Mouse (Mus musculus): ENCODE data around the gene Jazf1. TPM values are rescaled to one million over a fixed set of nuclear protein-coding genes. Genes with fewer than 3 reads are reported as not detected.

Jazf1 gene
- total and polyA plus RNA-seq, 3 experiments: not detected

- no peak for TF ChIP-seq RCOR1 (IDR thresholded peaks at IDR 0.05; ENCODE audit: low read depth, low read length)
- TF ChIP-seq MXI1 (IDR thresholded peaks at IDR 0.05; ENCODE audit: low read depth, low read length): no peak
- no peak for TF ChIP-seq POLR2AphosphoS2 (IDR thresholded peaks at IDR 0.05; ENCODE audit: low read length)
- no peak for TF ChIP-seq USF2 (IDR thresholded peaks at IDR 0.05; ENCODE audit: borderline replicate concordance in 1 of 2, insufficient read depth in 1 of 2, low read depth in 1 of 2, low read length in 2 of 2)
- DNase-seq (ENCODE audit: low read depth, low spot score): no peak
- Histone ChIP-seq H3K9ac (ENCODE audit: control insufficient read depth, low read depth, low read length, poor library complexity, severe bottlenecking) (no peak overlapping the region), H3K79me2 (ENCODE audit: control insufficient read depth, insufficient read depth, low read length, poor library complexity) (no peaks in the 10 kb centered on the region), H3K27me3 (ENCODE audit: control insufficient read depth in 1 of 2, insufficient read depth in 2 of 2, low read length in 2 of 2) (no peaks in the 10 kb centered on the region), H3K4me3 (ENCODE audit: control insufficient read depth in 1 of 2, insufficient read depth in 1 of 2, low read depth in 2 of 2, low read length in 2 of 2) (no peak overlapping the region), H3K9me3 (replicated peaks; ENCODE audit: insufficient read depth, low read length) (no peaks in the 10 kb centered on the region), H3K36me3 (ENCODE audit: control insufficient read depth in 1 of 2, insufficient read depth in 2 of 2, low read length in 2 of 2) (no peaks in the 10 kb centered on the region), H3K4me1 (ENCODE audit: control insufficient read depth in 1 of 2, insufficient read depth in 2 of 2, low read length in 2 of 2) (no peaks in the 10 kb centered on the region), H3K27ac (ENCODE audit: control insufficient read depth, low read depth, low read length) (no peak overlapping the region)
These were observed 271.7 kb downstream of the Jazf1 start for GRCm38 (mm10) chr6:52796691-52797090.

GRCm38 (mm10) chr6:52796035-52796598, 272.3 kb downstream of the Jazf1 start:
- Histone ChIP-seq H3K79me2 (ENCODE audit: control insufficient read depth, insufficient read depth, low read length, poor library complexity) (no peaks in the 10 kb centered on the region), H3K4me3 (ENCODE audit: control insufficient read depth in 1 of 2, insufficient read depth in 1 of 2, low read depth in 2 of 2, low read length in 2 of 2) (no peak overlapping the region), H3K27ac (ENCODE audit: control insufficient read depth, low read depth, low read length) (no peak overlapping the region), H3K36me3 (ENCODE audit: control insufficient read depth in 1 of 2, insufficient read depth in 2 of 2, low read length in 2 of 2) (no peaks in the 10 kb centered on the region), H3K27me3 (ENCODE audit: control insufficient read depth in 1 of 2, insufficient read depth in 2 of 2, low read length in 2 of 2) (no peaks in the 10 kb centered on the region), H3K9ac (ENCODE audit: control insufficient read depth, low read depth, low read length, poor library complexity, severe bottlenecking) (no peak overlapping the region), H3K9me3 (replicated peaks; ENCODE audit: insufficient read depth, low read length) (no peaks in the 10 kb centered on the region), H3K4me1 (ENCODE audit: control insufficient read depth in 1 of 2, insufficient read depth in 2 of 2, low read length in 2 of 2) (no peaks in the 10 kb centered on the region)
- no peak for DNase-seq (ENCODE audit: low read depth, low spot score)
- no peak for TF ChIP-seq MAZ (IDR thresholded peaks at IDR 0.05; ENCODE audit: low read depth, low read length)
- TF ChIP-seq ELF1 (IDR thresholded peaks at IDR 0.05; ENCODE audit: low read depth, low read length): no peak
- TF ChIP-seq HCFC1 (IDR thresholded peaks at IDR 0.05; ENCODE audit: low read depth, low read length): no peak
- no peak for TF ChIP-seq GATA1 (IDR thresholded peaks at IDR 0.05; ENCODE audit: low read depth, low read length)
- no peak for TF ChIP-seq USF1 (IDR thresholded peaks at IDR 0.05; ENCODE audit: low read depth, low read length)
- no peak for TF ChIP-seq ZNF384 (IDR thresholded peaks at IDR 0.05; ENCODE audit: low read depth, low read length)
- no peak for TF ChIP-seq MAX (IDR thresholded peaks at IDR 0.05; ENCODE audit: low read length)
- TF ChIP-seq KAT2A (conservative IDR thresholded peaks at IDR 0.05; ENCODE audit: low read depth, low read length): no peak
- no peak for TF ChIP-seq ZKSCAN1 (IDR thresholded peaks at IDR 0.05; ENCODE audit: low read depth, low read length)

- H3K36me3 ChIP-seq (ENCODE audit: control insufficient read depth in 1 of 2, insufficient read depth in 2 of 2, low read length in 2 of 2): no peaks in the 10 kb centered on the region
- no peak overlapping the region for H3K4me3 ChIP-seq (ENCODE audit: control insufficient read depth in 1 of 2, insufficient read depth in 1 of 2, low read depth in 2 of 2, low read length in 2 of 2)
- H3K4me1 ChIP-seq (ENCODE audit: control insufficient read depth in 1 of 2, insufficient read depth in 2 of 2, low read length in 2 of 2): no peaks in the 10 kb centered on the region
- H3K79me2 ChIP-seq (ENCODE audit: control insufficient read depth, insufficient read depth, low read length, poor library complexity): no peaks in the 10 kb centered on the region
- H3K9me3 ChIP-seq (replicated peaks; ENCODE audit: insufficient read depth, low read length): no peaks in the 10 kb centered on the region
- DNase-seq (ENCODE audit: low read depth, low spot score): no peak
- TF ChIP-seq MEF2A (IDR thresholded peaks at IDR 0.05; ENCODE audit: extremely low read depth, insufficient replicate concordance, low read depth, low read length, poor library complexity, severe bottlenecking): no peak
- no peak for TF ChIP-seq TBP (IDR thresholded peaks at IDR 0.05; ENCODE audit: low read depth, low read length)
- no peak for TF ChIP-seq MAZ (IDR thresholded peaks at IDR 0.05; ENCODE audit: low read depth, low read length)
- TF ChIP-seq E2F4 (IDR thresholded peaks at IDR 0.05; ENCODE audit: borderline replicate concordance, low read depth, low read length): no peak
- no peak for TF ChIP-seq MYB (IDR thresholded peaks at IDR 0.05; ENCODE audit: low read depth, low read length)
- no peak for TF ChIP-seq ZNF384 (IDR thresholded peaks at IDR 0.05; ENCODE audit: low read depth, low read length)
- TF ChIP-seq MXI1 (IDR thresholded peaks at IDR 0.05; ENCODE audit: low read depth, low read length): no peak
- TF ChIP-seq MYC (IDR thresholded peaks at IDR 0.05; ENCODE audit: low read depth, low read length): no peak
- no peak for TF ChIP-seq RAD21 (IDR thresholded peaks at IDR 0.05; ENCODE audit: low read depth, low read length)
- no peak for TF ChIP-seq GABPA (IDR thresholded peaks at IDR 0.05; ENCODE audit: low read depth, low read length)
- no peak for TF ChIP-seq CHD2 (IDR thresholded peaks at IDR 0.05; ENCODE audit: low read length)
- TF ChIP-seq BHLHE40 (IDR thresholded peaks at IDR 0.05; ENCODE audit: borderline replicate concordance, low read depth, low read length): no peak
- no peak for TF ChIP-seq GATA1 (IDR thresholded peaks at IDR 0.05; ENCODE audit: low read depth, low read length)
- no peak for TF ChIP-seq SMC3 (IDR thresholded peaks at IDR 0.05; ENCODE audit: low read depth, low read length)
- no peak for TF ChIP-seq HCFC1 (IDR thresholded peaks at IDR 0.05; ENCODE audit: low read depth, low read length)
- no peak for TF ChIP-seq ZMIZ1 (IDR thresholded peaks at IDR 0.05; ENCODE audit: low read depth, low read length)
- no peak for TF ChIP-seq ELF1 (IDR thresholded peaks at IDR 0.05; ENCODE audit: low read depth, low read length)
- H3K27me3 ChIP-seq (ENCODE audit: control insufficient read depth in 1 of 2, insufficient read depth in 2 of 2, low read length in 2 of 2): no peaks in the 10 kb centered on the region
- H3K27ac ChIP-seq (ENCODE audit: control insufficient read depth, low read depth, low read length): no peak overlapping the region
- H3K9ac ChIP-seq (ENCODE audit: control insufficient read depth, low read depth, low read length, poor library complexity, severe bottlenecking): no peak overlapping the region
These were observed 273.2 kb downstream of the Jazf1 start for GRCm38 (mm10) chr6:52795029-52795841.
